Mouse (Mus musculus) layer of hippocampus, postnatal 36 days (tissue): Measurements from ENCODE around the gene Parp16. TPM values are rescaled to one million over a fixed set of nuclear protein-coding genes. Genes with fewer than 3 reads are reported as not detected.
"Not testable (repeated sequence)": the region's sequence is repeated elsewhere in the genome, so short reads cannot be mapped to it uniquely, and the experiment has no call there.

Experiments used
- DNase-seq, 2 experiments: peaks; one replicate each; pipeline ENCODE4 v3.0.0; 2022
- total RNA-seq, 2 experiments: library from RNA; stranded (reverse); gene quantifications; 2 replicates each; pipeline ENCODE4 v1.2.3; 2021

The Parp16 gene
- total RNA-seq, 2 experiments from 2014 or later = 4.6 to 4.9 TPM

DNA sequence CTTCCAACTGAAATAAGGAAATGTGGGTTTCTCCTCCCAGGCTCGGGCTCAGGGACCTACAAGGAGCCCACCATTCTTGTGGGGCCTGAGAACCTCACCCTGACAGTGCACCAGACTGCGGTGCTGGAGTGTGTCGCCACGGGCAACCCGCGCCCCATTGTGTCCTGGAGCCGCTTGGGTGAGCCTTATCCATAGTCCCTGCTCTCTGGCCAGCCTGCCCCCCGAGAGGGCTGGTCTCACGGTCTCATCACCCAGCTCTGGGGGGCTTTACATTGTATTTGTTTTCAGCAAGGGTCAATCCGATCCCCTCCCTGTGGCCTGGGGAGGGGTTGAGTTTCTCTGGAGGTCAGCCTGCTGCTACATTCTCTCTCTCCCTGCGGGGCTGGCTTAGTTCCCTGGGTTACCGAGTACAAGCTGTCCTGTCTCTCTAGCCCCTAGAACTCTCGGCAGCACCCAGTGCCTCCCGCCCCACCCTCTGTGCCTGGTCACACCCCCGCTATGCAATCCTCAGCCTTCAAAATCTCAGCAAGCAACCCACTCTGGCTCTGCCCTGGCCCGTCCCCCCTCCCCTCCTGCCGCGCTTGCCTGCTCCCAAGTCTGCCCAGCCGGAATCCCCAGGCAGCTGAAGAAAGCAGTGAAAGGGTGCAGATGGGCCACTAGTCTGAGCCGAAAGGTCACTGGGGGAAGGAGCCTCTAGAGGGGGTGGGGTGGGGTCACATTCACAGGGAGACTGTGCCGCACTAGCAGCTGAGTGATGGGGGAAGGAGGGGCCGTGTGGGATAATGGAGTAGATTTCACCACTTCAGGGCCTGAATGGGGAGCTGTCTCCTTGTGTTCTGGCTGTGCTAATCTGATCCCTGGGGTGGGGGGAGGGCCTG is 16.6 kb upstream of the Parp16 start:
- DNase-seq = no peak

DNA sequence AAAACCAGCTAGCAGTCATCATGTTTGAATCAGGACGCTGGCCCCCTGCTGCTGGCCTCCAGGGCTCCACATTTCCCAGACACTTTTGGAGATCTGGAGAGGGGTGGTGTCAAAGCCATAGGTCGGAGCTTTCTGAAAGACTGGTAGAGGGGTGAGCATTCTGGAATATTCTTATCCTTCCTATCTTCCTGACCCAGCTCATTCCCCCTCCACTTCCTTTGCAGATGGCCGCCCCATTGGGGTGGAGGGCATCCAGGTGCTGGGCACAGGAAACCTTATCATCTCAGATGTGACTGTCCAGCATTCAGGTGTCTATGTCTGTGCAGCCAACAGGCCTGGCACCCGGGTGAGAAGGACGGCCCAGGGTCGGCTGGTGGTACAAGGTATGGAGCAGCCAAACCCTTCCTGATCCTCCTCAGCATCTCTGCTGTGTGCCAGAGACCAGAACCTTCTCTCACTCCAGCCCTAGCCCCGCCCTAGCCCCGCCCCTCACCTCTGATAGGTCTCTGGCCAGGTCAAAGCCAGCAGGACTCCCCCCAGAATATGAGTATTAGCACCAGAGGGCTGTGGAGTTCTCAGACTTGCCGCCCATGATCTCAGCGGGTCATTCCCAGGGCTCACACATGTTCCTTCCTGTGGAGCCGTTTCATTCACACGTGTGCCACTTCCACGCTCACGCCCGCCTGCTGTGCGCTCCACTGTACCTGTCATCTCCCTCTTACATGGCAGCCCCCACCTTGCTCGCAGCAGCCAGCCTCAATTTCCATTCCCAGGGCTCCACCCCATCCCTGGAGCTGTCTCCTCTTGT is 15.1 kb upstream of the Parp16 start:
- no peak for DNase-seq

DNA sequence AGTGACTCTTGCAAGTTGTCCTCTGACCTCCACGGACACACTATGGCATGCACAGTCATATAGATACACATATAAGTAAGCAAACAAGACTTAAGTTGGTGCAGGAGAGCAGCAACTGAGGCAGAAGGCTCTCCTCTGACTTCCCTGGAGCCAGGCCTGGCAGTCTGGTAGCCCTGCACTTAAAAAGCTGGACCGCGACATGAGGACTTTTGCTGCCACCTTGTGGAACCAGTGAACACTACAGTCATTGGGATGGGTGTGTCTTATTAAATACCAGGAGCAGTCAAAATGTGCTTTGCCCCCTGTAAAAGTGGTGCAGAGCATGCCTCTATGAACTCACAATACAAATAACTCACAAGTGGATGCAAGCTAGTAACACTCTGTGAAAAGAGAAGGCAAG is 6.6 kb upstream of the Parp16 start:
- peak; percentile 77 to 80 for DNase-seq

DNA sequence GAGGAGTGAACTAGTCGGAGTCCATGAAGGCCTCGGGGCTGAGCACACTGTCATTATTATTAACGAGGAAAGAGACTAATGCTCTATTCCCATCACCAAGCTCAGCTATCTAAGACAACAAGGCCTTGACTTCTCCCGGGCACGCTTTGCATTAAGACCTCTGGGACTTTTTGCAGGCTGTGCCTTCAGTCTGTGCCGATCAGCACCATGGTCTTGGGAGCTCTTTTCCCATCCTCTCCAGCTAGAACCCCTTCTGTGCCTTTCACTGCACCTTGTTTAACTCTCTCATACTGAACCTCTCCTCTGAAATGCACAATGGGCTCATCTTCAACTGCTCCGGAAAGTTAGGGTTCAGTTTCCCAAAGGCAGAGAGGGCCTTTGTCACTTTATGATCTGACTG is 4.8 kb upstream of the Parp16 start:
- no peak for DNase-seq

DNA sequence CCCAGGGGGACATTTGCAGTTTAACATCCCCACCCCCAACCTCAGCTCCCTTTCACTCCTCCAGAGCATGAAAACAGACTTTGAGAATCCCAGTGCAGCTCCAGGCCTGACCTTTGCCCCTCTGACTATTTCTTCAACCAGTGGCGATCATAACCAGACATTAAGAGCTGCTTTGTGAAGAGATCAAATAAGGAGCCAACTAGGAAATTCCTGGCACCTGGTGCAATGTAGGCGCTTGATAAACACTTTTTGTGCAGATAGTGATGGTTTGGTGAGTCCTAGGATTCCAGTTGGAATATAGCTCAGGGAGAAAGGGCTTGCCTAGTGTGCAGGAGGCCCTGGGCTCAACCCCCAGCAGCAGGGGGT is 3.8 kb upstream of the Parp16 start:
- DNase-seq = no peak

DNA sequence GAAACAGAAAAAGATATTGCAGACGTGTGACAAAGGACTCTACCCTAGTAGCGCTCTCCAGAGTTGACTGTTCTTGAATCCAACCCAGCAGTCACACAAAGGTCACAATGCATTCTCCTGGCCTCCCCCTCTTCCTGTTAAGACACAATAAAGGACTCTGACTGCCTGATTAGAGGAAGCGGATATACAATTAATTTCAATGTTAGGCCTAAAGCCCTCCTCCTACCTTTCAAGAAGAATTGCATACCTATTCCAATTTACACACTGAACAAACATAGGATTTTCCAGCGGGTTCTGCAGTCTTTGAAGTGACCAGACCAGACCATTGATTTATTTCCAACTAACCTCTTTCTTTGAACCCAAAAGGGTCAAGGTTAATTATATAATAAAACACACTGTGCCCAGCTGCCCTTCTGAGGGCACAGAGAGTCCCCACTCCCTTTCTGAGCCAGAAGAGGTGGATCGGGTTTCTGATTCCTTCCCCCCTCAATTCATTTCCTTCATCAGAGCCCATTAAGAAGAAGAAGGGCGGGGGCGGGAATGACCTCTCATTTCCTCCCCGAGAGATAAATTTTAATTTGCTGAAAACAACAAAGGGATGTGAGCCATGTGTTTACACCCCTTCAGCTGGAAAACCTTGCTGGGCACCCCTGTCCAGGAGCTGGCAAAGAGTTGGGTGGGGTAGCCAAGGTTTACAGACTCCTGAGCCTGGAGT is 3.2 kb upstream of the Parp16 start:
- DNase-seq = no peak

DNA sequence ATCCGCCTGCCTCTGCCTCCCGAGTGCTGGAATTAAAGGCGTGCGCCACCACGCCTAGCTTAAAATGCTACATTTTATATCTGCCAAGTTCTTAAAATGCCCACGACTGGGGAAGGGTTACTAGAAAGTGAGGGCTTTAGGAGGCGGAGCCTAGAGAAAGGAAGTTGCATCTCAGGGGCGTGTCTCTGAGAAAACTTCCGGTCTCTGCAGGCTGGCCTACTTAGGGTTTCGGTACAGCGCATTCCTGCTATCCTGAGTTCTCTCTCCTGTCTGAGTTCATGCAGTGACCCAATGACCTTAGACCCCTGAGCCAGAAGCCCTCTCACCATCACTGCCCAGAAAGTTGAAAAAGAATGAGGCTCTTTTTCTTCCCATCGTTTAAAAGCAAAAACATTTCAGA is 1.9 kb upstream of the Parp16 start:
- DNase-seq = no peak

DNA sequence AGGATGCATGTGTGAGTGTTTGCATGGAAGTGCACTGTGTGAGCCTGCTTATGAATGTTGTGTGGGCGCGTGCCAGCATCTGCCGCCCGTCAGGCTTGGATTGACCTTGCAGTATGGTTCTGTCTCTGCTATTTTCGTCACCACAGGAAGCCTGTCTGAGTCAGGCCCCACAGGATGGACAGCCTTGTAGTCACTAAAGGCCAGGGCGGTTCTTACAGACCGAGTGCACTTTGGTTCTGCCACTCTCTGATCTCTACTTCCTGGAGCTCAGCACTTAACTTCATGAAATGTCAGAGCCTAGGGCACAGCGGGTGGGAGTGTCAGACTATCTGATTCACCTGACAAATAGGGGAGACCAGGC is 448 bp downstream of the Parp16 start:
- DNase-seq = no peak

DNA sequence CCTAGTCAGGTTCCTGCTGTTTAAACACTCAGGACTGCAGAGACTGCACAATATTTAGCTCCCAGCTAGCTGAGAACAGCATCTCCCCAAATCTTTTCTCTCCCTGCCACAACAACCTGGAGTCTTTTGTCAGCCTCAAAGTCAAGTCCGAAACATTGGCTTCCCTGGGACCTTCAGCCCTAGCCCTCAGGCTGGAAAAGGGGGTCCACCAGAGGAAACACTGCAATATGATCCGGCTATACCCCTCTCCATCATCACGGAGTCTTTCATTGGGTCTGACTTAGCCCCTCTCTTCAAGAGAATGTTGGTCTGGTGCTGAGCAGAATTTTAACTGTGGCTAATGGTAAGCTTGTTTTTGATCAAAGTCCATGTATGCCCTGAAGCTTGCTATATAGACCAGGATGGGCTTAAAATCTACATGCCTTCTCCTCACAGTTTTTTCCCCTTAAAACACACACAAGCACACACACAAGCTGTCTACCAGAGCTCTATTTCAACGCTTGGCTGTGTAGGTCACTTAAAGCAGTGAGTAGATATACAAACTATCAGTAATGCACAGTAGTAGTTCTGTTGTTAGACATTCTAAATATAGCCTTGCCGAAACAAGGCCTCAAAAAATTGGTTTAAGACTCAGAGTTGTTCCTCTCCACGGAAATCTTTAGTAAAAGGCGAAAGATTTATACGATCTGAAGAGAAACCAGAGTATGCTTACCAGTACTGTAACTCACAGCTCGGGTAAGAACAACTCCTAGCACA is 1.0 kb downstream of the Parp16 start:
- DNase-seq = no peak

DNA sequence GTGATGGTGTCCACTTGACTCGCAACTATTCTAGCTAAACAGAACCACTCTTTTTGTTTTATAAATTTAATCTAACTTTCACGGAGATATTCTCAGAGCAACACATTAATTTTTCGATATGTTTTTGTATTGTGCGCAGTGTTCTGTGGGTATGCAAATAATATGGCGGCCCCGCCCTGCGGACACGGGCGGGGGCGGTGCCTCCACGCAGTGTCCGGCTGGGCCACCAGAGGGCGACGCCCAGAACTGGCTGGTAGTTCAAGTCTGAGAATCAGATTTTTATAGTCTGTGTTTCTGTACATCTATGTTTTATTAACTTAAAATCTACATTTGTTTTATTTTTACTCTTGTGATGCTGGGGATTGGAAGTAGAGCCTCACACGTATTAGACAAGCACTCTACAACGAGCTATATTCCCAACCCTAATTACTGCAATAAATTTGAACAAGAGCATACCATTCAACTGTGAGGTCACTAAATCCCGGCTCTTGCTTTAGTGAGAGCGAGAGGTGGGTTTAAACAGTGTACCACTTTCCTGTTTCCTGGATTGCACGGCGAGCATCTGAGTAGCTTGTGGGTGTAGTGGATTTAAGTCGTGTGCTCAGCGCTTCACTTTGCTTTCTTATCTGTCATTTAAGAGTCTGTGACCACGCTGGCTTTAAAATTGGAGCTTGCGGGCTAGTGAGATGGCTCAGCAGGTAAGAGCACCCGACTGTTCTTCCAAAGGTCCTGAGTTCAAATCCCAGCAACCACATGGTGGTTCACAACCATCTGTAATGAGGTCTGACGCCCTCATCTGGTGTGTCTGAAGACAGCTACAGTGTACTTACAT is 1.8 kb downstream of the Parp16 start:
- peak; percentile 87 to 89 for DNase-seq

DNA sequence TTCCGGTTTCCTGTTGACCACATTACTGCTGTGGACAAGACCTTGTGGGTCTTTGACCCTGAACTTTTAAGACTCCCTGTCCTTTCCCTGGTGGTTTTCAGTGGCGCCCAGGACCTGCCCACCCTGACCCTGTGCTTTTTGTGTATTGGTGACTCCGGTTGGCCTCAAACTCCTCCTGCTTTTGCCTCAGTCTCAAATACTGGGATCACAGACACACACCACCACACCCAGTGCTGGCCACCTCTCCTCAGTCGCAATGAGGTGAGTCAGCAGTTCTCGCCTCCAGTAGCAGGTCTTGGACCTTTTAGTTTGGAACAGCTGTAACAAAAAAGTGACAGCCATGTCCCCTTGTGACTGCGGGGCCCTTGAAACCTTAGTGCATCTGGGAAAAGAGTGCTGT is 2.7 kb downstream of the Parp16 start:
- DNase-seq = no peak

DNA sequence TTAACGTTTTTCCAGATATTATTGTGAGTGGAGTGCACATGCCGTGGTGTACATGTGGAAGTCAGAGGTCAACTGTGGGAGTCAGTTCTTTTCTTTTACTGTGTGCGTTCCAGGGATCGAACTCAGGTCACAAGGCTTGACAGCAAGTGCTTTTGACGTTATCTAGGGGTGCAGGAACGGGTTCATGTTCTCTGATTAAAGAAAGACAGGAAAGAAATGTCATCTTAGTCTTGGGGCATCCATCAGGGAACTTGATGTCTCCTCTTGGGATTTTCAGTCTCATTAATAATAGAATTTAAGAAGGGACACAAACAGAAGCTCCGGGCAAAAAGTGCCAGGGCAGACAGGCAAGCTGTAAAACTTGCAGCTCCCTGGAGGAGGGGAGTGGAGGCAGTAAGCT is 4.6 kb downstream of the Parp16 start:
- DNase-seq = no peak

DNA sequence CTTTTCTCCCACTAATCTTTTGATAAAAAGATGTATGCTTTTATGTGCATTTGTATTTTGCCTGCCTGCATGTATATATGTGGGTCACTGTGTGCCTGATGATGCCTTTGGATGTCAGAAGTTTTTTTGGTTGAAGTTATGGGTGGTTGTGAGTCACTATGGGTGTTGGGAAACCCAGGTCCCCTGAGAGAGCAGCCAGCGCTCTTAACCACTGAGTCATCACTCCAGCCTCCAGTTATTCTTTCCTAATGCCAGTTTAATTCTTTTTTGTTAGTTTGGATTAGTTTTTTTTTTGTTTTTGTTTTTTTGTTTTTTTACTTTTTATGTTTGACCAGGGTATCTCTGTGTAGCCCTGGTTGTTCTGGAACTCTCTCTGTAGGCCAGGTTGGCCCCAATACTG is 5.5 kb downstream of the Parp16 start:
- DNase-seq = no peak

DNA sequence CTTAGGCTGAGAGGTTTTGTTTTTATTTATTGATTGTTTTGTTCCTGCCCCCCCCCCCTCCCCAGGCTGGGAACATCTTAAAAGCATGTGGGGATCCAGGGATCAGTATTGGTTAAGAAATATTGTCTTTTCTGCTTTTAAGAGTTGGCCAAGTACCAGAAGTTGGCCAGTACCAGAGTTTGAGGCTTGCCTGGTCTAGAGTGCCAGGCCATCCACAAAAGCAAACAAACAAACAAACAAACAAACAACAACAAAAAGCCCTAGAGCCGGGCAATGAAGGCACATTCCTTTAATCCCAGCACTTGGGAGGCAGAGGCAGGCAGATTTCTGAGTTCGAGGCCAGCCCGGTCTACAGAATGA is 5.8 kb downstream of the Parp16 start:
- DNase-seq = no peak

DNA sequence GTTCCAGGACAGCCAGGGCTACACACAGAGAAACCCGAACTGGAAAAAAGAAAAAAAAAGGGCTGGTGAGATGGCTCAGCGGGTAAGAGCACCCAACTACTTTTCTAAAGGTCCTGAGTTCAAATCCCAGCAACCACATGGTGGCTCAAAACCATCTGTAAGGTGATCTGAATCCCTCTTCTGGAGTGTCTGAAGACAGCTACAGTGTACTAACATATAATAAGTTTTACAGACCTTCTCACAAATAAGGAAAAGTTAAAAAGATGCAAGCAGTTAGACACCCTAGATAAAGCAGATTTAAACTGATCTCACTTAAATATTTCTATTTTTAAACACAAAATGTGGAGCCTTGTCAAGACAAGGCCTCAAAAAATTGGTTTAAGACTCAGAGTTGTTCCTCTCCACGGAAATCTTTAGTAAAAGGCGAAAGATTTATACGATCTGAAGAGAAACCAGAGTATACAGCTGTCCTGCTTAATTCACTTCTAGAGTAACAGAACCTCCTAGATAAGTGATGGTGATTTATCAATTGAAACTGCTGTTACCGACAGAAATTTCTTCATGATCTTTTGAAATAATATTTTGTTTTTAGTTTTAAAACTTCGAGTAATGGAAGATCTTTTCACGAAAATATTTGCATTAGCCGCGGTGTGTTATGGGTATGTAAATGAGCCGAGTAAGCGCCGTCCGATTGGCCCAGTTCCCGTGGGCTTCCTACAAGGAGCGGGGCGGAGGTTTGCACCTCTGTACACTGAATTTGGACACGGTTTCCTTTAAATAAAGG is 6.4 kb downstream of the Parp16 start:
- DNase-seq = peak; percentile 61 to 65

DNA sequence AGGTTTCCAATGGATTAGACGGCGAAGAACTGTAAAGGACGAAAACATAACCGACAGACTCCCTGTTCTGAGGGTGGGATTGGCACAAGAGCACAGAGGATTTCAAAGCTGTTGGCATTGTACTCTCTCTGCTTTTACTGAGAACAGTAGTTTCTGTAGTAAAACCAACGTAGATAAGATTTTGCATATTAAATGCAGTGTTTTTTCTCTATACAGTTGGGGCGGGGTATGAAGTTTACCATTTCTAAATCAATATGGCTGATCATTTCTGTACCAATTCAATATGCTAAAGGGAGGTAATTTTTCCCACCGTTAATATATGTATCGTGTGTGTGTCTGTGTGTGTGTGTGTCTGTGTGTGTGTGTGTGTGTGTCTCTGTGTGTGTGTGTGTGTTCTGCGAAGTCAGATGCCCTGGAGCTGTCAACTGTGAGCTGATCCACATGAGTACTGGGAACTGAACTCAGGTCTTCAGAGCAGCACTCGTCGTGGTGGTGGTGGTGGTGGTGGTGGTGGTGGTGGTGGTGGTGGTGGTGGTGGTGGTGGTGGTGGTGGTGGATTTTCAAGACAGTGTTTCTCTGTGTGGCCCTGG is 7.1 kb downstream of the Parp16 start:
- DNase-seq = no peak

DNA sequence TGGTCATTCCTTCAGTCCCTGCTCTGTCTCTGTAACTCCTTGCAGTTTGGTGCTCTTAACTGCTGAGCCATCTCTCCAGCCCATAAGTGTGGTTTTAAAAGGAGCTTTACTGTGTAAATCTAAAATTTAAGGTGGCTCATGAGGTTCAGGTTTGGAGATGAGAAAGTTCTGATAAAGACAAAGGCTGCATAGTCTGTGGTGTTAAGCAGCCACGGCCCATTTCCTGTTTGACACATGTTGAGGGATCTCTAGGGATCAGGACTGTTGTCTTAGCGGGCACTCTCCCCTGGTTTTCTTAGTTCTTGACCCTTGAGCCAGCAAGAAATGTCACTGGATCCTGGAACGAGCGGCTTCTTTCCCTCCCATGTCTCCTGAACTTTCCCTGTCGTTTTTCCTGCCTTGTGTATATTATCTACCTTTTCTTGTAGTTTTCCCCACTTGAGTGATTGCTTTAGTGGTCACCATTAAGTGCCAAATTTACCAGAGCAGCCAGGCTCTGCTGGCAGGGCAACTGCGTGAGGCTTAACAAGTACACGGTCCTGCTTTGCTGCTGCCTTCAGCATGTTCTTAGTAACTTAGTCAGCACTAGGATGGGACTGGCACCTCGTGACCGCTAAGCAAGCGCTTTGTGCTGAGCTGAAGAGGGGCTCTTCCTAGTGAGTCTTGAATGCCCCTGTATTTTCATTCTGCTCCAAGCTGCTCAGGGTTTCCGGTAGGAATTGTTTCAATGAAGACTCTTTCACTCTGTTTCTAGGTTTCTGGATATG is 10.1 kb downstream of the Parp16 start:
- DNase-seq = no peak

DNA sequence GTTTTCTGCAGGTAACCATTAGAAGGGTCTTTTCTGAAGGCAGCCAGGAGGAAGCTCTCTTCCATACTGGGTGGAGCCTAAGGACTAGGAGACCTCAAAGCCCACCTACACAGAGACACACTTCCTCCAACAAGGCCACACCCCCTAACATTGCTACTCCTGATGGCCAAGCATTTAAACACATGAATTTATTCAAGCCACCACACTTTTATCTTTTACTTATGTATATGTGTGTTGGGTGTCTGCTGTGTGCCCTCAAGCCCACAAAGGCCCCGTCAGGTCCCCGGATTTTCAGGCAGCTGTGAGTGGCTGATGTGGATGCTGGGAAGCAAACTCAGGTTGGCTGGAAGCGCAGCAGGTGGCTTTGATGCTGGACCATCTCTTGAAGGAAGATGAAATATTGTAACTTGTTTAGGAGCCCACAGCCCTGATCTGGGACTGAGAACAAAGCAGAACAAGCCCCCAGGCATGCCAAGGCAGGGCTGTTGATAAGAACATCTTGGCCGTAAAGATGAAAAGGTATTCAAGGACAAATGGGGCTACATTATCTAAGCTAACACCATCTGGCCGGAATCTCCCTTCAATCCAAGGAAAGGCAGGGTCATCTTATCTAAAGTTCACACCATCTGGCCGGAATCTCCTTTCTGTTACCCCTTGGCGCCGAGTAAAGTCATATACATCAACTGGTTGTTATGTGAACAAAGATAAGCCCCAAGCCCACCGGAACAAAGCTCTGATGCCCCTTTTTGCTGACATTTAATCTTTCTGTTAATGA is 12.1 kb downstream of the Parp16 start:
- DNase-seq = not testable (repeated sequence)
